Mouse (Mus musculus) frontal cortex, postnatal 10 days (tissue): Measurements from ENCODE around the gene Slc25a18.

Experiments used
- DNase-seq, 2 experiments: peaks; one replicate each; pipeline ENCODE4 v3.0.0; 2022; ENCODE audit warnings: low spot score in 2 of 2, mixed read lengths in 1 of 2

Slc25a18 gene

DNA sequence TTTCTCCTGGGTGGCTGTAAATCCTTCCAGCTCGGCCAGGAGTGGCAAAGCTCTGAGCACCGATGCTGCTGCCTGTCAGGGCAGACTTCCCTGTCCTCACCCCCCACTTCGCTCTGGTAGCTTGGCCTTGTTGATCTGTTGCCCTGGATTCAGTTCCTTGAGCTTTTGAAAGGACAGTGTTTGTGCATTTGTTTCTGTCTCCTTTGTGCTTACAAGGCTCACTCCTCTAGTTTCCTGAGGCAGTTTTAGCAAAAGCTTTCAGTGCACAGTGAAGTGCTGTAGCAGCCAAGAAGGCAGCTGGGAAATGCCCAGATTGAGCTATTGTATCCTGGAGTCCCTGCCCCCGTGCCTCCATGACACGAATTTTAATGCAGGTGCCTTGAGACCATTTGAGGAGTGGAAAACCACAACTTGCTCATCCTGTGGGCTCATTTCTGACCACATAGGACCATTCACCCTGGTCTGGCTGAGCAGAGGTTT is at the start of gene Slc25a18:
TSS of gene Slc25a18 (plus strand) at position 430 of the 480 bp plus-strand sequence.
- peak; percentile 39 to 41 for DNase-seq

DNA sequence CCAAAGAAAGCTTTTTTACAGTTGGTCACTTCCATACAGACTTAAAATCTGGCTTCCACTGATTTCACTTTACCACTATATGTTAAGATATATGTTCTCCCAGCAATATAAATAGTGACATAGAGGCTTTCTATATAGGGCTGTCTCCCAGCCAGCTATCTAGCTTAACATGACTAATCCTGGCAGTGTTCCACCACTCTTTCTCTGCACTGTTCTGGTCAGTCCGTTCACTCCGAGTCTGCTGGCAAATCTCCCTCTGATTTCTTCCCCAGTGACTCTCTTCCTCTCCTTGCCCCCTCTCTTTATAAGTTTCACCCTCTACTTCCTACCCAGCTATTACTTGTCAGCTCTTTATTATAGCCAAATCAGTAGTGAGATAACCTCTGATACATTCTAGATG is 47.4 kb upstream of the Slc25a18 start:
- DNase-seq = no peak

DNA sequence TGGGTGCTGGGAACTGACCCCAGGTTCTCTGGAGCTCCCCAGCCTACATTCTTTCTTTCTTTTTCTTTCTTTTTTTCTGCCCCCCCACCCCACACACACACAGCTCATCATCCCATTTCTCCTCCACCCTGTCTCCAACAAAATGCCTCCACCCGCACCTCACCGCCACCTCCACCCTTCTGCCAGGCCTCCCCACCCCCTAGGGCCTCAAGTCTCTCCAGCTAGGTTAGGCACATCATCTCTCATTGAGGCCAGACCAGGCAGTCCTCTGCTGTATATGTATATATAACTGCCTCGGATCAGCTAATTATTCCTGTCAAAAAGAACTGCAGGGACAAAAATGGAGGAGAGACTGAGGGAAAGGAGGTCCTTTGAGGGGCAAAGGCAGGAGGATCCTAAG is 37.4 kb upstream of the Slc25a18 start:
- no peak for DNase-seq

GRCm38 (mm10) chr6:120736566-120736965 is 36.8 kb upstream of the Slc25a18 start:
- DNase-seq = peak in 1 of 2 experiments; percentile 10

DNA sequence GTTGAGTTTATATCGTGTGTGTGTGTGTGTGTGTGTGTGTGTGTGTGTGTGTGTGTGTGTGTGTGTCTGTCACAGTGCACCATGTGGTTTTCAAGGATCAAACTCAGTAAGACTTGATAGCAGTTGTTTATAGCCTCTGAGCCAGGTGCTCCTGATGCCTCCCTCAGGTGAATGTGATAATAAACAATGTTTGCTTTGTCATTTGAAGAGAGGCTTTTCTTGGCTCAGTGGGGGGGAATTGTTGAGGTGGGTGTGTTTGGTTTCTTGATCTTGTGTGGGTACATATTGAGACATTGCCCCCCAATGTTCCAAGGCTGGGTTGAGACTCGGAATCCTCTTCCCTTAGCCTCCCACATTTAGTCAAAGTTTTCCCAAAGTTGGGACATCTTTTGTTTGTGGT is 30.2 kb upstream of the Slc25a18 start:
- DNase-seq = no peak

DNA sequence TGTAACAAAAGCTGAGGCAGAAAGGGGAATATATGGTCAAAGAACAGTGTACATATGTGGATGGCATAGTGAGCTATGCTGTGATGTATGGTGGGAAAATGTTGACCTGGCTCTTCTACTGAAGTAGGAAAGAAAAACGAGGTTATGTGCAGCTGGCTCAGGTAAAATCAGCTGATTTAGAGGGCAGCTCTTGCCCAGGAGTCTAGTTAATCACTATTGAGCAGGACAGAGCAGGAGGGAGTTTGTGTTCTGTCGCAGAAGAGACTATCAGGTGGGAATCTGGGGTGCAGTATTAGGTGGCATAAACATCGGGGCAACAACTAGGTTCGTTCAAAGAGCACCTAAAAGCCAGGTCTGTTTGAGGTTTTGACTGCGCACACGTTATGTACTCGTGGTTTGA is 29.1 kb upstream of the Slc25a18 start:
- no peak for DNase-seq

DNA sequence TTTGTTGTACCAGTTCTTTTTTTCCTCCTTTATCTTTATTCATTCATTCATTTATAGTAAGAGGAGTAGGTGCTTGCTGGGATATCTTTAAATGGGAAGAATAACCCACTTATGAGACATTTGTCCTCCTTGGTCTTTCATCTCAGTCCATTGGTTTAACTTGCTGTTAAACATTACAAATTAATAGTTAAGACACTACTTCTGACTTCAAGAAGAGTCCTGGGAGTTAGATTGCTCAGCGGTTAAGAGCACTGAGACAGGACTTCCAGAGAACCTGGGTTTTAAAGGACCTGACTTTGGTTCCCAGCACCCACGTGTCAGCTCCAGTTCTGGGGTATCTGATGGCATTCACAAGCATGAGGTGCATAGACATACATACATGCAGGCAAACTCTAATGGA is 27.0 kb upstream of the Slc25a18 start:
- no peak for DNase-seq

DNA sequence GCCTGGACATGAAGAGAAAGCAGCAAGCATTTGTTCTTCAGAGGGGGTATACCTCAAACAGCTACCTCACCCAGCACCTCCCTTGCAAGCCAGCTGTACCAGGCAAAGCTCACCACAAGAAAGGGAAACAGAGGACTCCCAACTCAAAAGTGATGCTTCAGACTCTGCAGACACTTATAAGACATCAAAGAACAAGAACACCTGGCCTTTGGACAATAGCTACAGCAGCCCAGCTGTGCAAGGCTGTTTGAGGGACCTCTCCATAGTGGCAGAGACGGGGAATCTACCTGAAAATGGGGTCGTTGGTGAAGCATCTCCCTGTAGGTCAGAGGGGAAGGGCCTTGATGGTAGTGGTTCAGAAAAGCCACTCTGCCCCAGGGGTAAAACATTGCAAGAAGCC is 12.2 kb upstream of the Slc25a18 start:
- DNase-seq = no peak

DNA sequence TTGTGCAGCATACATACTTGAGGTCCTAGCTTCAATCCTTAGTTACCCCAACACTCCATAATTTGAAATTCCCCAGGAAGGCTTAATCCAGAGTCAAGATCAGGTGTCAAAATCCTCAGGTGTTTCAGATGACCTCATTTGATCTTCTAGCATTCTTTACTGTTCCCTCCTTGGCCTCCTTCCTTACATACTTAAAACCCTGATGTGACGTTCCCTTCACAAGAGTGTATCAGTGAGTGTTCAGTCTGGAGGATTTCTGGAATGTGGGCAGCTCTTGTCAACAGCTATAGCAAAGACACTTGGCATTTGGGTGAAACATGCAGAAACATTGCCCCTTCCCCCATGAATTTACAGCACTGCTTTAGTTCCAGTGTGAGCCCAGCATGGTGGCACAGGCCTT is 3.4 kb upstream of the Slc25a18 start:
- DNase-seq = no peak

GRCm38 (mm10) chr6:120771366-120771765 is 2.0 kb upstream of the Slc25a18 start:
- no peak for DNase-seq

DNA sequence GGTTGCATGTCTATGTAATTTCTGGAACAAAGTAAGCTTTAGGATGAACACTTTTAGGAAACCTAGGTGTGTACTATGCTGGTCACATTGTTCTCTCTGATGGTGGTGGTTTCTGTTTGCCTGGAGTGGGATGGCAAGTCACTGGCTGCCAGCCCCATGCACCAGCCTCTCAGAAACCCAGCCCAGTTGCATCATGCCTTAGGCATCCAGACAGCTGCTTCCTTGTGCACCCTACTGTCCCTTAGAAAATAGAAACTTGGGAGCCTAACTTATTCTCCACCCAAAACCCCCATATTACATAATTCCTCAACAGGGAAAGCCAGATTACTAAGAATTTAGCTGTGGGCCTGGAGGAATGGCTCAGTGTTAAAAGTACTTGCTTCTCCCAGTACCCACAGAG is 1.4 kb upstream of the Slc25a18 start:
- no peak for DNase-seq

- DNase-seq = no peak
Observed at GRCm38 (mm10) chr6:120773763-120774162, 385 bp downstream of the Slc25a18 start.

DNA sequence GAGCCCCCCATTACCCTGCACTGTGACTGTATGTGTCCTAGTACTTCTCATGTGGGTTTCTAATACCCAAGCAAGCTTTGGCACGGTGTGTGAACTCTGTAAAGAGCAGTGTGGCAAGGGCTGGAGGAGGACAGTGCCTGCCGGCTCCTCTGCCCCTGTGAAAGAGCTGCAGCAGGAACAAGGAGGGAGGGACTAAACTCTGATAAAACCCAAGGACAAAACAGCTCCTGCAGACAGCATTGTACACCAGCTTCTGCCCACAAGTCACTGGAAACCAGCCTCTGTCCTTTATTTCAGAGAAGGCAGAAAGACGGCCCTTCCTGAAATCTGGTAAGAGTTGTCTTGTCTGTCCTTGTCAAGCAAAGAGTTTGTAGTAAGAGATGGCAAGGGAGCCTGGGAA is 2.9 kb downstream of the Slc25a18 start:
- no peak for DNase-seq

DNA sequence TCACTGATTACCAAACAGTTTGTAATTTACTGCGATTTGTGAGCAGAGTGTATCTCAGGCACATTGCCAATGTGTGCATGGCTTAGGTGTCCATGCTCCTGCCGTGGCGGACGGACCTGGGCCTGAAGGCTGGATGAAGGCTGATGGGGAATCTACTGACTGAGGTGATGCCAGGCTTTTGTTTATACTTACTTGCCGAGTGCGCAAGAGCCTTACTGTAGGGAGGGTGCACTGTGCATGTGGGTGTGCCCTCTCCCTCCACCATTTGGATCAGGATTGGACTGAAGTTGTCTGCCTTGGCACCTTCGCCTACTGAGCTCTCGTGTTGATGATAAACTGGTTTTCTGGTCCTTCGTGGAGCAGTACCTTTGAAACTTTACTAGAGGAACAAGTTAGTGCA is 4.2 kb downstream of the Slc25a18 start:
- DNase-seq = no peak

DNA sequence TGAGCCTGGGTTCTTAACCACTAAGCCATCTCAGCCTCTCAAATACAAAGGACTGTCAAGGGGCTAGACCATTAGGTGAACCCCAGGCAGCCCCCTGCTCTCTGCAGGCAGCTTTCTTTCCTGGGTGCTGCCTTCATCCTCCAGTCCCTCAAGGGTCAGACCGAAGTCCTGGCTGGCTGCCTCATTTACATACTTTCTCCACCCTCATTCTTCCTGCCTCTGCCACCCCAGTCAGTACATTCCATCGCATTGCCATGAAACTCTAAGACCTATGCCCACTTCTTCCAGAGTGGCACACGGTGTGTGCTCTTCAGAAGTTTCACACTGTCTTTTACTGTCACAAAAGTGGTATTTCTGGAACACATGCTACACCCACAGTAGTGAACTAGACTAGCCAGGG is 4.8 kb downstream of the Slc25a18 start:
- no peak for DNase-seq

GRCm38 (mm10) chr6:120782948-120783347 is 9.6 kb downstream of the Slc25a18 start:
- DNase-seq = no peak

GRCm38 (mm10) chr6:120784351-120784750 is 11.0 kb downstream of the Slc25a18 start:
- DNase-seq = no peak

- no peak for DNase-seq
Observed at GRCm38 (mm10) chr6:120788068-120788607, 14.8 kb downstream of the Slc25a18 start.

- DNase-seq = no peak
Observed at GRCm38 (mm10) chr6:120788904-120789303, 15.5 kb downstream of the Slc25a18 start.

DNA sequence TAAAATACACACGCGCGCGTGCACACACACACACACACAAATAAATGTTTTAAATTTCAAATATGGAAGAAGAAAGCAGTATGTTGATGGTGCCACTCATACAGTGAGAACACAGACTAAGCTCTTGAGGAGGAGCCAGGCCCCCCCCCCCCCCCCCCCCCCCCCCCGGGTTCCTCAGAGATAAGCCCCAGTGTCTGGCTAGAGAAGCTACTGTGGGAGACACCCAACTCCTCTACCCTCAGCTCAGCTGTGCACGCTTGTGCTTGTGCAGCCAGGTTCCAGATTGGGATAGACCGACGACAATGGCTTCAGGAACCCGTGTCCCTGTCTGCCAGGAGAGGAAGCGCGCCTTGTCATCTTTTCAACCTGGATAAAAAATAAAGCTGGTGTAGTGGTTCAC is 16.8 kb downstream of the Slc25a18 start:
- no peak for DNase-seq

- DNase-seq = no peak
Observed at GRCm38 (mm10) chr6:120790717-120791116, 17.3 kb downstream of the Slc25a18 start.

DNA sequence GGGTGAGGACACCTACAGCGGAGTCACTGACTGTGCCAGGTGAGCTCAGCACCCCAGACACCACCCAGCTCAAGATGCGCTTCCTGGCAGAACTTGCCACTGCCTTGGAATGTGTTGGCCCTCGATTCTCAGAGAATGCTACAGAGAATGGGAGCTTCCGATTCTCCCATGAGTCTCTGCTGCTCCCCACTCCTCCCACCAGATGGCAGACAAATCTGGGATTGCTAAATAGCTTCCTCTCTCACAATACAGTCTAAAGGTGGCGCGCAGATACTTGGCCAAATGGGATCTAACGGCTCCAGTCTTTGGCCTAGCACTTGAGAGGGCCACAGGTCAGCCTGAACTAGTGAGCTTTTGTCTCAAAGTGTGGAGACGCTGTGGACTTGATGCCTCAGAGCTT is 19.6 kb downstream of the Slc25a18 start:
- DNase-seq = no peak

GRCm38 (mm10) chr6:120795422-120796086 is 22.2 kb downstream of the Slc25a18 start:
- DNase-seq = no peak

GRCm38 (mm10) chr6:120796111-120796510 is 22.7 kb downstream of the Slc25a18 start:
- peak in 1 of 2 experiments; percentile 28 for DNase-seq
